In the genomic region with DNA sequence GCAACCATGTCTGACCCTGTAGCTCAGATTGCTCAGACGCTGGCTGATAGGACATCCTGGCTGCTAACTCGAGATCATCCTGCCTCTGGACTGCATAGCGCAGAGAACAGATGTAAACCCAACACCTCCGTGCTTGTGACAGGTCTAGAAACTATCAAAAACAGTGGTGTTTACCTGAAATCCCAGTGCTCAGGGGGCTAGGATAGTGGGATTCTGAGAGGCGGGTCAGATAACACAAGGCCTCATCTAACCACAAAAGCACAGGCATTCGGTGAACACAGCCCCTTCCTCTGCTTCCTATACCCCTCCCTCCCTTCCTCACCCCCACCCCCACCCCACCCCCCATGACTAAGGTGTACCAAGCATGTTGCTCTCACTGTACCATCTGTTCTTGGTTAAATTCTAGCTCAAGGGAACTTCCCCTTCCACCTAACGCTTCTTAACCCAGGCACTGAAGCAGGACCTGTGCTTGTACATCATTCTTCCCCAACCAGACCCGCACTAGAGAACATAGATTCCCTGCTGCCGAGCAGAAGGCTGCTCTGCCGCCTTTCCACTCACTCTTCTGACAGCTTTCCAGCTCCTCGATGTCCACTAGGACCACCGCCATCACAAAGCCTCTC, we compare ENCODE assay signal across 1 mouse cellular context.
TF ChIP-seq lines count a peak whose summit lies in the region.

No protein-coding gene starts in this region.

TF ChIP-seq in MEL, 35 proteins besides CTCF, POLR2A, EP300 and RAD21:
- TF ChIP-seq POLR2AphosphoS5 (IDR thresholded peaks at IDR 0.05; ENCODE audit: borderline replicate concordance, low read depth, low read length) (no peak), ETS1 (IDR thresholded peaks at IDR 0.05; ENCODE audit: low read depth, low read length) (no peak), SMC3 (IDR thresholded peaks at IDR 0.05; ENCODE audit: low read depth, low read length) (no peak), UBTF (IDR thresholded peaks at IDR 0.05; ENCODE audit: borderline replicate concordance, insufficient read depth, low read depth, low read length) (no peak), TAL1 (IDR thresholded peaks at IDR 0.05; ENCODE audit: low read length) (no peak), MYC (IDR thresholded peaks at IDR 0.05; ENCODE audit: low read depth, low read length) (no peak), SIN3A (IDR thresholded peaks at IDR 0.05; ENCODE audit: low read length) (no peak), ZMIZ1 (IDR thresholded peaks at IDR 0.05; ENCODE audit: low read depth, low read length) (no peak), USF2 (IDR thresholded peaks at IDR 0.05; ENCODE audit: borderline replicate concordance in 1 of 2, insufficient read depth in 1 of 2, low read depth in 1 of 2, low read length in 2 of 2) (no peak), MYB (IDR thresholded peaks at IDR 0.05; ENCODE audit: low read depth, low read length) (no peak), HCFC1 (IDR thresholded peaks at IDR 0.05; ENCODE audit: low read depth, low read length) (no peak), USF1 (IDR thresholded peaks at IDR 0.05; ENCODE audit: low read depth, low read length) (no peak), RCOR1 (IDR thresholded peaks at IDR 0.05; ENCODE audit: low read depth, low read length) (no peak), ZKSCAN1 (IDR thresholded peaks at IDR 0.05; ENCODE audit: low read depth, low read length) (no peak), MAFK (IDR thresholded peaks at IDR 0.05; ENCODE audit: borderline replicate concordance, low read depth, low read length) (no peak), JUND (IDR thresholded peaks at IDR 0.05; ENCODE audit: low read depth, low read length) (no peak), MXI1 (IDR thresholded peaks at IDR 0.05; ENCODE audit: low read depth, low read length) (no peak), POLR2AphosphoS2 (IDR thresholded peaks at IDR 0.05; ENCODE audit: low read length) (no peak), TCF12 (IDR thresholded peaks at IDR 0.05; ENCODE audit: low read depth, low read length) (no peak)
